ENCODE assay signal across 30 mouse cellular contexts in genomic region chr9:98791709-98792108, GRCm38 (mm10). TPM values are rescaled to one million over a fixed set of nuclear protein-coding genes. Genes with fewer than 3 reads are reported as not detected.
DNase-seq lines count a peak whose midpoint lies in the region; ATAC-seq and TF ChIP-seq lines count a peak whose summit lies in the region.
"Had no signal": no experiment of that assay in that cellular context is flagged by ENCODE, and none has a peak within 500 bp of the region (broad histone marks: within the 10 kb centered on the region; RNA-seq: fewer than 3 reads in every experiment).

No protein-coding gene starts in this region.

- no peak overlapping the region for H3K9ac ChIP-seq in midbrain, embryonic 16.5 days (ENCODE audit: low read depth, low read length)
- H3K9ac ChIP-seq in midbrain, embryonic 13.5 days (replicated peaks): no peak overlapping the region
- no peak overlapping the region for H3K9ac ChIP-seq in midbrain, embryonic 15.5 days
- H3K9ac ChIP-seq in intestine, postnatal 0 days (ENCODE audit: low read depth, low read length): no peak overlapping the region
- H3K9ac ChIP-seq: embryonic facial prominence, embryonic 13.5 days; embryonic facial prominence, embryonic 15.5 days; forebrain, embryonic 12.5 days; forebrain, postnatal 0 days had no signal

- H3K27ac ChIP-seq in midbrain, embryonic 10.5 days (replicated peaks): no peak overlapping the region
- no peak overlapping the region for H3K27ac ChIP-seq in midbrain, embryonic 16.5 days (ENCODE audit: low read length)
- no peak overlapping the region for H3K27ac ChIP-seq in midbrain, embryonic 13.5 days
- no peak overlapping the region for H3K27ac ChIP-seq in midbrain, embryonic 15.5 days
- no peak overlapping the region for H3K27ac ChIP-seq in intestine, postnatal 0 days (ENCODE audit: low read depth, low read length)
- H3K27ac ChIP-seq: embryonic facial prominence, embryonic 13.5 days; embryonic facial prominence, embryonic 15.5 days; forebrain, embryonic 10.5 days; forebrain, embryonic 12.5 days had no signal

- H3K9me3 ChIP-seq in midbrain, embryonic 10.5 days (replicated peaks): 0 out of 2 replicates have a peak, but pooled peaks cover 7% of the 10 kb centered on the region
- H3K9me3 ChIP-seq in midbrain, embryonic 16.5 days (replicated peaks; ENCODE audit: control insufficient read depth, low read length, poor library complexity, severe bottlenecking): 0 out of 2 replicates have a peak, but pooled peaks cover 3% of the 10 kb centered on the region
- H3K9me3 ChIP-seq in midbrain, embryonic 13.5 days: peaks cover 7% of the 10 kb centered on the region; the same call in 1 of the 2 replicates
- no peaks in the 10 kb centered on the region for H3K9me3 ChIP-seq in midbrain, embryonic 15.5 days
- H3K9me3 ChIP-seq in intestine, postnatal 0 days (ENCODE audit: control insufficient read depth): no peaks in the 10 kb centered on the region
- H3K9me3 ChIP-seq: embryonic facial prominence, embryonic 13.5 days; embryonic facial prominence, embryonic 15.5 days; forebrain, embryonic 12.5 days had no signal

- peaks cover 4% of the 10 kb centered on the region; the same call in 1 of the 2 replicates for H3K27me3 ChIP-seq in midbrain, embryonic 10.5 days (ENCODE audit: low read depth, poor library complexity, severe bottlenecking)
- no peaks in the 10 kb centered on the region for H3K27me3 ChIP-seq in midbrain, embryonic 16.5 days (ENCODE audit: control insufficient read depth, insufficient read depth, low read depth, low read length)
- H3K27me3 ChIP-seq in midbrain, embryonic 13.5 days: 0 out of 2 replicates have a peak, but pooled peaks cover 3% of the 10 kb centered on the region
- no peaks in the 10 kb centered on the region for H3K27me3 ChIP-seq in midbrain, embryonic 15.5 days (replicated peaks)
- no peaks in the 10 kb centered on the region for H3K27me3 ChIP-seq in intestine, postnatal 0 days (replicated peaks; ENCODE audit: control insufficient read depth, insufficient read depth, low read length)
- H3K27me3 ChIP-seq: embryonic facial prominence, embryonic 13.5 days; embryonic facial prominence, embryonic 15.5 days; forebrain, embryonic 12.5 days; Patski had no signal

- 49% methylated on average over 4 of the region's 4 CpGs for WGBS in midbrain, embryonic 10.5 days
- 23% methylated on average over 4 of the region's 4 CpGs for WGBS in midbrain, embryonic 16.5 days
- 31% methylated on average over 4 of the region's 4 CpGs for WGBS in midbrain, embryonic 13.5 days
- WGBS in midbrain, embryonic 15.5 days: 35% methylated on average over 4 of the region's 4 CpGs
- 66% methylated on average over 4 of the region's 4 CpGs for WGBS in intestine, postnatal 0 days

- no peaks in the 10 kb centered on the region for H3K36me3 ChIP-seq in midbrain, embryonic 10.5 days
- H3K36me3 ChIP-seq in midbrain, embryonic 16.5 days (ENCODE audit: control insufficient read depth, insufficient read depth, low read length): no peaks in the 10 kb centered on the region
- no peaks in the 10 kb centered on the region for H3K36me3 ChIP-seq in midbrain, embryonic 13.5 days
- H3K36me3 ChIP-seq in midbrain, embryonic 15.5 days (replicated peaks): no peaks in the 10 kb centered on the region
- H3K36me3 ChIP-seq in intestine, postnatal 0 days (ENCODE audit: control insufficient read depth, insufficient read depth): no peaks in the 10 kb centered on the region
- H3K36me3 ChIP-seq: embryonic facial prominence, embryonic 13.5 days; embryonic facial prominence, embryonic 15.5 days; forebrain, embryonic 10.5 days; forebrain, embryonic 12.5 days; G1E had no signal

- TF ChIP-seq CTCF in brain, embryonic 14.5 days (IDR thresholded peaks at IDR 0.05; ENCODE audit: borderline replicate concordance, extremely low read depth, insufficient read depth, insufficient read length): no peak
- TF ChIP-seq CTCF in intestine, postnatal 0 days (IDR thresholded peaks at IDR 0.05; ENCODE audit: low read depth): no peak

- TF ChIP-seq POLR2A in brain, embryonic 14.5 days (IDR thresholded peaks at IDR 0.05; ENCODE audit: borderline replicate concordance, extremely low read depth, insufficient read depth, insufficient read length, poor library complexity, severe bottlenecking): no peak

- DNase-seq in midbrain, embryonic 10.5 days (ENCODE audit: low spot score): peak; percentile 32
- peak; percentile 70 for DNase-seq in brain, embryonic 14.5 days (ENCODE audit: low read depth)
- DNase-seq in embryo, embryonic 10 days (ENCODE audit: low spot score): no peak
- DNase-seq: adrenal gland, adult 8-10 months; adrenal gland, postnatal 14 days; adrenal gland, postnatal 36 days; B cell, adult 2 months; cerebellum, adult 11 months; cerebellum, adult 18-20 months; cerebellum, adult 8-10 months; cerebellum, adult 9-11 months; cerebellum, postnatal 14 days; cerebellum, postnatal 36 days; embryo, embryonic 11 days; forebrain, postnatal 0 days had no signal

- no peak overlapping the region for H3K4me2 ChIP-seq in midbrain, embryonic 16.5 days (ENCODE audit: low read length)
- H3K4me2 ChIP-seq in midbrain, embryonic 13.5 days (replicated peaks): no peak overlapping the region
- no peak overlapping the region for H3K4me2 ChIP-seq in midbrain, embryonic 15.5 days
- H3K4me2 ChIP-seq in intestine, postnatal 0 days (replicated peaks; ENCODE audit: low read depth): no peak overlapping the region
- H3K4me2 ChIP-seq: embryonic facial prominence, embryonic 13.5 days; embryonic facial prominence, embryonic 15.5 days; forebrain, embryonic 12.5 days had no signal

- peaks cover 20% of the 10 kb centered on the region for H3K4me1 ChIP-seq in midbrain, embryonic 10.5 days
- no peaks in the 10 kb centered on the region; the same call in 1 of the 2 replicates for H3K4me1 ChIP-seq in midbrain, embryonic 16.5 days (ENCODE audit: control insufficient read depth, insufficient read depth, low read length)
- peaks cover 8% of the 10 kb centered on the region for H3K4me1 ChIP-seq in midbrain, embryonic 13.5 days (replicated peaks)
- no peaks in the 10 kb centered on the region for H3K4me1 ChIP-seq in midbrain, embryonic 15.5 days
- H3K4me1 ChIP-seq in intestine, postnatal 0 days (replicated peaks; ENCODE audit: control insufficient read depth, insufficient read depth, low read length): no peaks in the 10 kb centered on the region
- H3K4me1 ChIP-seq: embryonic facial prominence, embryonic 13.5 days; embryonic facial prominence, embryonic 15.5 days; forebrain, embryonic 10.5 days had no signal

- no peak overlapping the region for H3K4me3 ChIP-seq in midbrain, embryonic 10.5 days
- H3K4me3 ChIP-seq in midbrain, embryonic 16.5 days (ENCODE audit: low read depth, low read length): no peak overlapping the region
- H3K4me3 ChIP-seq in midbrain, embryonic 13.5 days (replicated peaks): no peak overlapping the region
- H3K4me3 ChIP-seq in midbrain, embryonic 15.5 days: no peak overlapping the region
- H3K4me3 ChIP-seq in intestine, postnatal 0 days (ENCODE audit: low read depth, low read length): no peak overlapping the region
- H3K4me3 ChIP-seq: embryonic facial prominence, embryonic 13.5 days; embryonic facial prominence, embryonic 15.5 days; erythroblast, embryonic 14.5 days; forebrain, embryonic 10.5 days; forebrain, embryonic 12.5 days had no signal

- ATAC-seq in midbrain, embryonic 16.5 days: no peak
- ATAC-seq in midbrain, embryonic 13.5 days: peak; percentile 85
- peak; percentile 52; the same call in 1 of the 2 replicates for ATAC-seq in midbrain, embryonic 15.5 days (replicated peaks)
- no peak for ATAC-seq in intestine, postnatal 0 days
- ATAC-seq: activated CD4-positive, CD25-positive, alpha-beta regulatory T cell, adult 4 months; CD4-positive, CD25-positive, alpha-beta regulatory T cell, adult 4 months; forebrain, embryonic 14.5 days; forebrain, postnatal 0 days; Patski had no signal

RNA-seq across cellular contexts. Expression of gene Prr23a1, which starts 50.6 kb away (rescaled TPM):
- not detected in 2 replicates for polyA plus RNA-seq in midbrain, embryonic 10.5 days (2016; fragmentation: Nextera tagmentation; extraction: Ambion mirVana)
- 0.32 TPM in 1 of 2 replicates, not detected in the other for polyA plus RNA-seq in midbrain, embryonic 16.5 days (2015; fragmentation: Nextera tagmentation; extraction: Ambion mirVana)
- 0.08 TPM in 1 of 2 replicates, not detected in the other for polyA plus RNA-seq in brain, embryonic 14.5 days (2012; rRNA removed)
- not detected in 2 replicates for polyA plus RNA-seq in midbrain, embryonic 13.5 days (2015; fragmentation: Nextera tagmentation; extraction: Ambion mirVana)
- 0.33 TPM in 1 of 2 replicates, not detected in the other for polyA plus RNA-seq in midbrain, embryonic 15.5 days (2015; fragmentation: Nextera tagmentation; extraction: Ambion mirVana)
- polyA plus RNA-seq in intestine, postnatal 0 days (2015; fragmentation: Nextera tagmentation; extraction: Ambion mirVana): not detected in 2 replicates
- polyA plus RNA-seq: activated CD4-positive, CD25-positive, alpha-beta regulatory T cell, adult 4 months; CD4-positive, CD25-positive, alpha-beta regulatory T cell, adult 4 months; embryonic facial prominence, embryonic 11.5 days; embryonic facial prominence, embryonic 13.5 days; embryonic facial prominence, embryonic 15.5 days; erythroblast, embryonic 14.5 days; G1E; Patski had no signal

Comparison
In these comparisons a context has a peak if more than half of its experiments do, and no peak if none do; other contexts are left out.
1. ATAC-seq: peak in midbrain, embryonic 13.5 days (single experiment) and midbrain, embryonic 15.5 days (single experiment); none in midbrain, embryonic 16.5 days (single experiment) and intestine, postnatal 0 days (single experiment).